Mouse (Mus musculus): Measurements from ENCODE around the gene Bmpr2. TPM values are rescaled to one million over a fixed set of nuclear protein-coding genes. Genes with fewer than 3 reads are reported as not detected.
A peak's percentile ranks its signal among the peaks of the same experiment; 100 is the strongest.
"Not testable (repeated sequence)": the region's sequence is repeated elsewhere in the genome, so short reads cannot be mapped to it uniquely, and the experiment has no call there.

The Bmpr2 gene
- 10.2 and 10.4 TPM in 2 replicates for polyA plus RNA-seq (2015; fragmentation: Nextera tagmentation; extraction: Ambion mirVana)

- H3K9me3 ChIP-seq, result no peaks in the 10 kb centered on the region
- no peaks in the 10 kb centered on the region for H3K36me3 ChIP-seq
- 0% methylated on average over 39 of the region's 75 CpGs for WGBS
- peak within 1 kb of the TSS; percentile 62 for H3K4me2 ChIP-seq
- H3K4me3 ChIP-seq, result peak within 1 kb of the TSS; percentile 69
- H3K27me3 ChIP-seq, result no peaks in the 10 kb centered on the region
- peaks cover 18% of the 10 kb centered on the region for H3K4me1 ChIP-seq (replicated peaks)
- ATAC-seq (ENCODE audit: low FRiP score, low read depth), result peak; percentile 94
- peak within 1 kb of the TSS; percentile 99 for H3K27ac ChIP-seq (replicated peaks)
- peak within 1 kb of the TSS; percentile 78 for H3K9ac ChIP-seq
Observed at GRCm38 (mm10) chr1:59763164-59763768, at the start of gene Bmpr2. Gene Bmpr2 (plus strand): TSS chr1:59763400.

GRCm38 (mm10) chr1:59719900-59720299 is 43.3 kb upstream of the Bmpr2 start:
- 61% methylated on average over 4 of the region's 4 CpGs for WGBS
- Histone ChIP-seq H3K9me3 (no peaks in the 10 kb centered on the region), H3K27ac (replicated peaks) (no peak overlapping the region), H3K27me3 (no peaks in the 10 kb centered on the region), H3K4me3 (no peak overlapping the region), H3K9ac (no peak overlapping the region), H3K4me1 (replicated peaks) (no peaks in the 10 kb centered on the region), H3K4me2 (no peak overlapping the region), H3K36me3 (peaks cover 16% of the 10 kb centered on the region)
- no peak for ATAC-seq (ENCODE audit: low FRiP score, low read depth)

- H3K4me3 ChIP-seq, result no peak overlapping the region
- no peak overlapping the region for H3K27ac ChIP-seq (replicated peaks)
- ATAC-seq (ENCODE audit: low FRiP score, low read depth), result no peak
- H3K9me3 ChIP-seq, result no peaks in the 10 kb centered on the region
- 66% methylated on average over 4 of the region's 4 CpGs for WGBS
- no peak overlapping the region for H3K4me2 ChIP-seq
- H3K4me1 ChIP-seq (replicated peaks), result no peaks in the 10 kb centered on the region
- H3K9ac ChIP-seq, result no peak overlapping the region
- H3K27me3 ChIP-seq, result no peaks in the 10 kb centered on the region
- no peaks in the 10 kb centered on the region for H3K36me3 ChIP-seq
Observed at GRCm38 (mm10) chr1:59725661-59726060, 37.5 kb upstream of the Bmpr2 start.

- no peak for ATAC-seq (ENCODE audit: low FRiP score, low read depth)
- Histone ChIP-seq H3K4me2 (no peak overlapping the region), H3K27ac (replicated peaks) (no peak overlapping the region), H3K27me3 (no peaks in the 10 kb centered on the region), H3K36me3 (no peaks in the 10 kb centered on the region), H3K4me1 (replicated peaks) (no peaks in the 10 kb centered on the region), H3K9ac (no peak overlapping the region), H3K4me3 (no peak overlapping the region), H3K9me3 (no peaks in the 10 kb centered on the region)
- WGBS, result 81% methylated on average over 8 of the region's 8 CpGs
Observed at GRCm38 (mm10) chr1:59730106-59730505, 33.1 kb upstream of the Bmpr2 start.

- Histone ChIP-seq H3K9ac (no peak overlapping the region), H3K36me3 (no peaks in the 10 kb centered on the region), H3K4me2 (no peak overlapping the region), H3K9me3 (no peaks in the 10 kb centered on the region), H3K4me3 (no peak overlapping the region), H3K27me3 (no peaks in the 10 kb centered on the region), H3K27ac (replicated peaks) (no peak overlapping the region), H3K4me1 (replicated peaks) (no peaks in the 10 kb centered on the region)
- WGBS, result 66% methylated on average over 4 of the region's 4 CpGs
- ATAC-seq (ENCODE audit: low FRiP score, low read depth), result no peak
Observed at GRCm38 (mm10) chr1:59730737-59731136, 32.5 kb upstream of the Bmpr2 start.

- no peaks in the 10 kb centered on the region for H3K27me3 ChIP-seq
- WGBS, result 75% methylated on average over 6 of the region's 6 CpGs
- no peak overlapping the region for H3K4me3 ChIP-seq
- no peak overlapping the region for H3K9ac ChIP-seq
- H3K4me1 ChIP-seq (replicated peaks), result no peaks in the 10 kb centered on the region
- H3K9me3 ChIP-seq, result no peaks in the 10 kb centered on the region
- no peaks in the 10 kb centered on the region for H3K36me3 ChIP-seq
- no peak overlapping the region for H3K27ac ChIP-seq (replicated peaks)
- H3K4me2 ChIP-seq, result no peak overlapping the region
- ATAC-seq (ENCODE audit: low FRiP score, low read depth), result no peak
Observed at GRCm38 (mm10) chr1:59734076-59734475, 29.1 kb upstream of the Bmpr2 start.

- H3K36me3 ChIP-seq, result no peaks in the 10 kb centered on the region
- no peak overlapping the region for H3K27ac ChIP-seq (replicated peaks)
- H3K4me2 ChIP-seq, result no peak overlapping the region
- no peaks in the 10 kb centered on the region for H3K4me1 ChIP-seq (replicated peaks)
- H3K9me3 ChIP-seq, result no peaks in the 10 kb centered on the region
- H3K27me3 ChIP-seq, result no peaks in the 10 kb centered on the region
- ATAC-seq (ENCODE audit: low FRiP score, low read depth), result no peak
- H3K9ac ChIP-seq, result no peak overlapping the region
- no peak overlapping the region for H3K4me3 ChIP-seq
- WGBS, result 81% methylated on average over 6 of the region's 6 CpGs
Observed at GRCm38 (mm10) chr1:59738768-59739414, 24.3 kb upstream of the Bmpr2 start.

GRCm38 (mm10) chr1:59739577-59740354 is 23.4 kb upstream of the Bmpr2 start:
- WGBS, result 79% methylated on average over 17 of the region's 17 CpGs
- H3K36me3 ChIP-seq, result no peaks in the 10 kb centered on the region
- no peaks in the 10 kb centered on the region for H3K9me3 ChIP-seq
- H3K9ac ChIP-seq, result no peak overlapping the region
- H3K27me3 ChIP-seq, result no peaks in the 10 kb centered on the region
- H3K4me2 ChIP-seq, result no peak overlapping the region
- ATAC-seq (ENCODE audit: low FRiP score, low read depth), result no peak
- no peak overlapping the region for H3K4me3 ChIP-seq
- no peaks in the 10 kb centered on the region for H3K4me1 ChIP-seq (replicated peaks)
- no peak overlapping the region for H3K27ac ChIP-seq (replicated peaks)

GRCm38 (mm10) chr1:59749047-59749446 is 14.2 kb upstream of the Bmpr2 start:
- Histone ChIP-seq H3K27ac (replicated peaks) (no peak overlapping the region), H3K9ac (no peak overlapping the region), H3K9me3 (no peaks in the 10 kb centered on the region), H3K27me3 (no peaks in the 10 kb centered on the region), H3K4me1 (replicated peaks) (no peaks in the 10 kb centered on the region), H3K4me3 (no peak overlapping the region), H3K36me3 (no peaks in the 10 kb centered on the region), H3K4me2 (no peak overlapping the region)
- 82% methylated on average over 2 of the region's 2 CpGs for WGBS
- no peak for ATAC-seq (ENCODE audit: low FRiP score, low read depth)

GRCm38 (mm10) chr1:59749724-59750123 is 13.5 kb upstream of the Bmpr2 start:
- not testable (repeated sequence) for H3K4me2 ChIP-seq; H3K9me3 ChIP-seq; H3K4me1 ChIP-seq (replicated peaks); H3K27me3 ChIP-seq; H3K9ac ChIP-seq; ATAC-seq (ENCODE audit: low FRiP score, low read depth); H3K27ac ChIP-seq (replicated peaks); H3K4me3 ChIP-seq; H3K36me3 ChIP-seq
- 72% methylated on average over 5 of the region's 5 CpGs for WGBS

GRCm38 (mm10) chr1:59755298-59755697 is 7.9 kb upstream of the Bmpr2 start:
- no peaks in the 10 kb centered on the region for H3K27me3 ChIP-seq
- H3K4me3 ChIP-seq, result no peak overlapping the region
- no peak overlapping the region for H3K27ac ChIP-seq (replicated peaks)
- no peaks in the 10 kb centered on the region for H3K36me3 ChIP-seq
- ATAC-seq (ENCODE audit: low FRiP score, low read depth), result no peak
- H3K4me1 ChIP-seq (replicated peaks), result no peaks in the 10 kb centered on the region
- H3K9me3 ChIP-seq, result no peaks in the 10 kb centered on the region
- 42% methylated on average over 1 of the region's 1 CpGs for WGBS
- H3K9ac ChIP-seq, result no peak overlapping the region
- no peak overlapping the region for H3K4me2 ChIP-seq

GRCm38 (mm10) chr1:59758325-59758724 is 4.9 kb upstream of the Bmpr2 start:
- H3K4me2 ChIP-seq, result no peak overlapping the region
- no peaks in the 10 kb centered on the region for H3K36me3 ChIP-seq
- H3K27me3 ChIP-seq, result no peaks in the 10 kb centered on the region
- no peaks in the 10 kb centered on the region for H3K9me3 ChIP-seq
- no peak overlapping the region for H3K27ac ChIP-seq (replicated peaks)
- H3K4me3 ChIP-seq, result no peak overlapping the region
- H3K4me1 ChIP-seq (replicated peaks), result no peaks in the 10 kb centered on the region
- H3K9ac ChIP-seq, result no peak overlapping the region
- 96% methylated on average over 1 of the region's 1 CpGs for WGBS
- no peak for ATAC-seq (ENCODE audit: low FRiP score, low read depth)
